Mouse (Mus musculus): ENCODE measurements at regions not wholly inside any gene's neighbourhood (a gene's known extent, or its start where the extent isn't known, plus 50 kb on each side); places are given as distances from the start of the nearest gene placed in this dataset.

DNA sequence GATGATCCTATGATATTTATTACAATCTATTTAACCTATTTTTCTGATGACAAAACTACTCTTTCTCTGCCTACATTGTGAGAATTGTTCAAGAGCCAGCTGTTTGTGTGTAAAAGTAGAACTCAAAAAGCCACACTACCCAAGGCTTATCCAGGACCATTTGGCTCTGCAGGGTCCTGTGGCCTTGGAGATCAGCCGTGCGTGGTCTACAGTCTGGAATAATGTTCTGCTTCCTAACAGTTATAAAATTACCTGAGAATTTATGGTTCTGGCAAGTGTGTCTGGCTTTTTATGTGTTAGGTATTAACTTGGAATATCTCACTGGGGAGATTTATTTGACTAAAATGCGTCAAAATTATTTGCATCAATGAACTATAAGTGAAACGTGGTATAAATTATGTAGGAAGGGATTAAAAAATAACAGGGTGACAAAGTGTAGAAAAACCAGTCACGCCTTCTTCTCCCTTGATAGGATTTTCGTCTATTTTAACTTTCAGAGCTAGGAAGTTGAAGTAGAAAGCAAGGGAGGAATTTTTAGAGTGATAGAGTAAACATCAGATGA, 1789.0 kb upstream of the Gm7489 start:
- no peak for DNase-seq (ENCODE audit: low spot score)

DNA sequence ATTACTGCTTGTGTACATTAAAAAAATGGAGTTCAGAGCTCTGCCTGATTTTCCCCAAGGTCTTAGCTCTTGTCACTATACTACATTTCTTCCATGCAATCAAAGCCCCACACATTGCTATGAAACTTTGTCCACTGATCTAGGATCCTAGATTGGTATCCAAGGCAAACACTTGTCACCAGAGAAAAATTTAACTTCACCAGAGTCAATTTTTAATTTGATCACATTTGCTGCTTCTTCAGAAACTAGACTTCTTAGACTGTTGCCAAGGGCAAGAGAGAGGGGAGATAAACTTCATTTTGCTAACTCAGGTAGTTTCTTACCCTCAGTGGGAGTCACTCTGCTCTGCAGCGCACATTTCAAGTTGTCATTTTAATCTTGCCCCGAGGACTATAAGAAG, 1775.9 kb upstream of the Gm7489 start:
- no peak for DNase-seq (ENCODE audit: low spot score)

DNA sequence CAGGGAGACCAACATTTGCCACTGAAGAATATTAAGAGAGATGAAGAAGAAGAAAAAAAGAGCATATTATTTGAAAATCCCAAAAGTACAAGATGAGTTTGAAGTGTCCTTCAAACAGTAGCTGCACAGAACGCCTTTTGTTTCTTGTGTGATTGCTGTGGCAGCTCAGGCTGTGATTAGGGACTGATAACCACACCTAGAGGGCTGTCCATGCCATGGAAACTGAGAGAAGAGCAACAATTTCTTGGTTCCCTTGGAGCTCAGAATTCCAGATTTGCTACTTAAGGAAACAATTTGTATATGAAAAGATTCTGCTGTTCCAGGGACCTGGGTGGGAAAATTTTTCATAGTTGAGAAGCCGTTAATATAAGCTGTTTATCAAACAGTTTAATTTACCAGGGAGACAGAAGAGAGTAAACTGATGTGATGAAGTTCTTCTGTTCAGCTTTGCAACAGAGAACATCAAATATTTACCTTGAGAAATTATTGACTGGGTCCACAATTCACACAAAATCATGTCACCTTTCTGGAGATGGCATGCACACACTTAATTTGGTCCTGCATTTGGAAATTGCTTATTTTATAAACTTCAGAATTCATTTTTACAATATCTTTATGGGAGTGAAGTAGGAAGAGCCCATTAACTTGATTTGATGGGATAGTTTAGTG, 1770.2 kb upstream of the Gm7489 start:
- DNase-seq (ENCODE audit: low spot score) = no peak

DNA sequence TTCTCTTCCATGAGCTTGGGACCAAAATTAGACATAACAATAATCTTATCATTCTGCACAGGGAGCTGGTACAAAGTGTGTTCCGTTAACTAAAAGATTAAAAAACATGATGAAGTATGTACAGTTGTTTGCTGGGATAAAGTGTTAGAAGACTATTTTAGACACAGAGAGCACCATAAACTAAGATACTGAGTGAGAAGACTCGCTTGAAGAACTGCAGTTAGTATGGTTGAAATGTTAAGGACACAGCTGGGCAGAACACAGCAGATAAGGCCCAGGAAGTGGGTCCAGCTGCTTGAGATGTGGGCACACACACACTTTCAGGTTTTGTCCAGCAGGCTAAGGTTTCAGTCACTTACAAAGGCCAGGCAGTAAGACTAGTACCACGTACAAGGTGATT, 1748.0 kb upstream of the Gm7489 start:
- DNase-seq (ENCODE audit: low spot score) = no peak

DNA sequence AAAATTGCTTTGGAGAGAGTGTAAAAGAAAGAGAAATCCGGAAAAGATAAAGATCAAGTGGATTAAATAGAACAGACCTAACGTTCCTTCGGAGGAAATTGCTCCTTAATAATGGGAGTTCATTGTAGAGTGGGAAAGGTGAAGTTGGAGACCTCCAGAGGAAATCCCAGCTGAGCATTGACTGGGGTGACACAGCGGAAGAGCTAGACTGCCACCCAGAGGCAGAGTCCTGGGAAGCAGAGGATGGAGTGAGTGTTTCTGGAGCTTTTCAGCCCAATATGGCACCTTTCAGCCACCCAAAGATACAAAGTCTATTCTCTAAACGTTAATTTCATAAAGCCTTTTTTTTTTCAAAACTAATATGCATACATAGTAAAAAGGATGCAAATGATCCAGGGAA, 1731.3 kb upstream of the Gm7489 start:
- DNase-seq (ENCODE audit: low spot score) = no peak

DNA sequence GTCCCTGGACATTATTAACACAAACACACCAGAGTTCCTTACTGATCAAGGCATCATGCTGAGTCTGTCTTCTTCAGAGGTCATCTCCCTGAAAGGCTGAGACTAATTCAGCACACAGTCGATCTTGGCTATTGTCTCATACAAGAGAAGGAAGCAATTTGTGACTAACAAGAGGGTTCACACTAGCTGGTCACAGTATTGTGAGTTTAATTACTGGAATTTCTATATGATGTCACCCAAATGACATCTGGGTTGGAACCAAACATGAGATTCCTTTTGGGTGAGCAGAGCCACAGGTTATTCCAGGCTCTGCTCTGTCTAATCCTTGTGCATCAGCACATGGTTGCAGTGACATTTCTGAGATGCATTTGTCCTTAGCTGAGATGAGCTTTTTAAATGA, 1728.9 kb upstream of the Gm7489 start:
- no peak for DNase-seq (ENCODE audit: low spot score)

DNA sequence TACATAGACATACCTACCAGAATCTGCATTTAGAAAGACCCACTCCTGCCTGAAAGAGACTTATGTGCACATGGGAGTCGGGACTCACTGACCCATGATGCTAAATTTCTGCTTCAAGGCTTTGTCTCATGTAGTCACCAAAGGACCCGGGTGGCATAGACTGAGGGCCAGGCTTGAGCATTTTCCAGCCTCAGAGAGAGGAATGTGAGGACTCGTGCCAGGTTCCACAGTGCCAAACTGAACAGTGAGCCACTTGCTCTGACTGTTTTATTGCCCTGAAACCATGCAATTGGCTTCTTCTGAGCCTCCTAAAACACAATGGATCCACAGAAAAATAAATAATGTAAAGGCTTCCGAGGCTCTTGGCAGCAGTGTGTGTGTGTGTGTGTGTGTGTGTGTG, 1727.9 kb upstream of the Gm7489 start:
- DNase-seq (ENCODE audit: low spot score) = no peak

DNA sequence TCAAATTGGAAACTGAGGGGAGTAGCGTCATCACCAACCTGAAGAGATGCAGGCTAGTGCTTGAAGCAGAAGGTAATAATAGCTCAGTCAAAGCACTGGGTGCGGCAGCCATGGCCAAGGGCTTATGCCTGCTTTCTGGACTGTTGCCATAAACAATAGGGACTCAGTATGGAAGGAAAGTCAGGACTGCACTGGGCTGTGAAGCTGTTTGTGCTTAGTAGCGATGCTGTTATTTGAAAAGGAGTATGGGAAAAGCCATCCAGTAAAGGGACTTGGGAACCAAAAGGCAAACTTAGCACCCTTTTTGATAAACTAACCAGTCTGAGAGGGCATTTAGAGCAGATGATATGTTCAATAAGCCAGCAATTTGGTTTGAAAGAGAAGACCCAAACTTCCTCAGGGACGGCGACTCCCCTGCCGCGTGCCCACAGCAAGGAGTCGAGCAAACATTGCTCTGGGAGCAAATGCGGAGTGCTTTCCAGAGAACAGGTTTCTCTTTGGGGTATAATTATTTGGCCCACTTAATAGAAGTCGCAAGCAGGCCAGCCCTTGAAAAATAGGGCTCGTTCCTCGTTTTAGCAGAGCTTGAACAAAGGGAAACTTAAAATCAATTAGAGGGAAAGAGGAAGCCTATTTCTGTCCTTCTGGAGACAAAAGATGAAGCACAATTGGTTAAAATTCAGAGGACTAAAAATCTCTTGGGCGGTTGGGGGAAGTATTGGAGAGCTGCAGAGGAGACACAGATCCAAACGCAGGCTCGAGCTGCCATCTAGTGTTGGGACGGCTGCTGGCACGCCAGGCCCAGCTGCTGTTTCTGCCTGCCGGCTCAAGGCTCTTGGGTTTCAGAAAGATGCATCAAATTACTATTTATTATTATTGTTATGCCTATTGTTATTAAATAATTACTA, 1724.3 kb upstream of the Gm7489 start:
- peak; percentile 30 for DNase-seq (ENCODE audit: low spot score)

DNA sequence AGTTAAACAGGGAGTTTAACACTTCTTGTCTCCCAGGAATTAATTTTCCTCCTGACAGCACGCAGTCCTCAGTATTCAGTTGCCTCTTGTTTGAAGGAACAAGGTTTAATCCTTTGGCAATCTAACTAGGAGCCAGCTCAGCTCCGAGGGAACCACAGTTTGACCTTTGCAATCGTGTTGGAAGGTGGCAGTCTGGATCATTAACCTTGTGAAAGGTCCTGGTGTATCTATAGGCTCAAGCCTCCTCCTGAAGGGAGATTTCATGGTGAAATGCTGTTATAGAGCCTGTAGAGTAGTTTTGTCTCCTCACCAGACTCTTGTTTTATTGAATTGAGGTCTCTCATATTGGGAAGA, 1723.6 kb upstream of the Gm7489 start:
- no peak for DNase-seq (ENCODE audit: low spot score)

DNA sequence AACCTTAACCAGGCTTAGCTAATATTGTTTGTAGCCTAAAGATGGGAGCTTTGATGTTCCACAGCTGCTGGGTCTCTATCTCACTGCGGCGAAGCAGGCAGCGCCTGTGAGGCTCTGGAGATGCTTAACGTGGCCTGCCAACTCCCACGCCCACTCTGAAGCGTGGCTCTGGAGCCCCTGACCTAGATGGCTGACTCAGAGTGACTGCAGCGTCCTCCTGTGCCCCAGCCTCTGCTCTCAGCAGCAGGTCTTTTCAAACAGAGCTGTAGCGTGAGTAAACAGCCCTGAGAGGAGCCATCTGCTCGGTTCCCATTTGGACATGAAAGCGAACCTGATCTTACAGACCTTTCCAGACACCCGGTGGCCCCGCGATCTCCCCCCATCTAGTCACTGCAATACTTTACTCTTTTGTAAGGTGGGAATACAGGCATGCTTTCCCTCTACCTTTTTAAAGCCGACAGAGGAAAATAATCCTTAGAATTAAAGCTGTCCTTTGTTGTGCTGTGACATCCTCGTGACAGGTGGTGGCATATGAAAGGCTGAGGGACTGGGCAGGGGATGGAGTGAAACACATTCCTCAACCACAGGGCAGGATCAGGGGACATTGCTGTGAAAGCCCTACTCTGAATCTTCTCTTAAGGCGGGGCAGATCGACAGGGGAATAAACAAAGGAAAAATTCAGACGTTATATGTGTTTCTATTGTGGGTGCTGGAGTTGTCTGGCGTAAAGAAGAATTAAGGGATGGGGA, 1723.0 kb upstream of the Gm7489 start:
- no peak for DNase-seq (ENCODE audit: low spot score)

DNA sequence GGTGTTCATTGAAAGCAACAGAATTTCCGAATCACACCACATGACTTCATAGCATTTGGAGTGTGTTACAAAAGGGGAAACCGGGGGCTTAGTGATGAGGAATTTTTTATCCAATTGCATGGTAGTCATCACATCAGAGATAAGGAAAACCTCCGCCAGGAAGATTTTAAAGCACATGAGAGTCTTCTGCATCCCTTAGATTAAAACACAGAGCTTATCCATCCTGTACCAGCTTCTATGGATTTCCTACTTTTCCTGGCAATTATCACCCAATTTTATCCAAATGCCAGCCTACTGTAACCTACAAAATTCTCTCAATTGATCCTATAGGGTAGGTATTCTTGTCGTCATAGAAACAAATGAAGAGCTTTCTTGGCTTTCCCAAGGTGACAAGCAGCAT, 1718.6 kb upstream of the Gm7489 start:
- DNase-seq (ENCODE audit: low spot score) = no peak

DNA sequence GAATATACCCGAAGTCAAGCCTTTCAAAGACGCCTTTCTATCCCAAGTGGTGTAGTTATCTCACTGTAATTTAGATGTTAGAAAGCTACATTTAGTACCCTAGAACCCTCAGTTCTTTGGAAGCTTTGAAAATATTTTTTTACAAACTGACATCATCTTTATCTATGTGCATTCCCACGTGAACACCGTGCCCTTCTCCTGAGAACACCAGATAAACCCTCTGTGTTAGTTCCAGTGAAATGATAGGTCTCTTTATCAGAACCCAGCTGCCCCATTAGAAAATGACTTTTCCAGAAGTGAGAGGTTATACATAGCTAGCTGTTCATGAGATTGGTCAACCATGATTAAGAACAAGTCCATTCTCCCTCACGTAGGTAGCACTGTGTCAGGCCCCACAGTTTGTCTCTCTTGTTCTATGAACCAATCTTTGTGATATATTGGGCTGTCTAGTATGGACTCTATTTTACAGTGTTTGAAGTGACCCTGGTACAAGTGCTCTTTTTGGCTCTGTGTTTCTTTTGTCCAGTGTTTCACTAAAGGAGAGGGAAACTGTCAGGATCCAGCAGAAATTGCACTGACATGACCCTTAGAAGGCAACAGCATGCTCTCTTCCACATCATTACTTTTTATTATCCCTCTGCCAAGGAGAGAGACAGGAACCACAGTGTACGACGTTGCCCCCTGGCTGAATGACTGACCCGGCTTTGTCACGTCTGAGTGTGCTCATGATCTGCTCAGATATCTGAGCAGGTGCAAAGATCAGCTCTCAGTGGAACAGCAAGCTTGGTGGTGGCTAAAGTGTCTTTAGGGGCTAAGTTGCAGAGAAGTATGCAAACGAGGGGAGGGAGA, 1717.9 kb upstream of the Gm7489 start:
- no peak for DNase-seq (ENCODE audit: low spot score)

DNA sequence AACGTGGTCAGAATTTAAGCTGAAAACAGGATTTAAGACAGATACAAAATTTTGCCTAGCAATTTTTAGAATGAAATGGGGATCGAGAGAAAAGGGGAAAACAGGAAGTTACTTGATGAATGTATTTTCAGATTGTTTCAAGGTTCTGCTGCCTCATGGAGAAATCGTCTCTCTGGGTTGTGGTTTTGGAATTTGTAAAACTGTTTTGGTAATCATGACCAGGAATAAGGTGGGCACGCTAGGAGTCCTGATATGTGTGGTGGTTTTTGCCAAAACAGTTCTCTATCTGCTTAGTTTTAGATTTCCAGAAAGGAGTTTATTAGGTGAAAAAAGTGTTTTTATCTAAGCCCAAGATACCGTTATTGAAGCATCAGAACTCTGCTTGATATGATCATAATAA, 1716.9 kb upstream of the Gm7489 start:
- no peak for DNase-seq (ENCODE audit: low spot score)

DNA sequence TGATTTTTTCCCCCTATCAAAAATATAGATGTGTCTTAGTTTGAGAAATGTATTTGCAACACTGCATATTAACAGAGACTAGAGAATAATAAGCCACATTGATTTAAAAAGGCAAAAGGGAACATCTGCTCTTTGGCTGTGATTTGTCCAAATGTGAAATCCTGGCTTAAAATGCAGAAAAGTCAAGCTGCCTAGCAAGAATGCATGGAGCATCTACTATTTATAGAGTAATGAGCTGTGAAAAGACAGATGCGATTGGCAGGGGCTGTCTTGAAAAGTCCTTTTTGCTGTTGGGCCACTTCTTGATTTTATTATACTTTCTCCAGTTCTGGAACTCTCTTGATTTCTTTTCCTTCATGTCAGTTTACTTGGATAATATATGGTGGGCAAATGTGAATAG, 1707.8 kb upstream of the Gm7489 start:
- no peak for DNase-seq (ENCODE audit: low spot score)

DNA sequence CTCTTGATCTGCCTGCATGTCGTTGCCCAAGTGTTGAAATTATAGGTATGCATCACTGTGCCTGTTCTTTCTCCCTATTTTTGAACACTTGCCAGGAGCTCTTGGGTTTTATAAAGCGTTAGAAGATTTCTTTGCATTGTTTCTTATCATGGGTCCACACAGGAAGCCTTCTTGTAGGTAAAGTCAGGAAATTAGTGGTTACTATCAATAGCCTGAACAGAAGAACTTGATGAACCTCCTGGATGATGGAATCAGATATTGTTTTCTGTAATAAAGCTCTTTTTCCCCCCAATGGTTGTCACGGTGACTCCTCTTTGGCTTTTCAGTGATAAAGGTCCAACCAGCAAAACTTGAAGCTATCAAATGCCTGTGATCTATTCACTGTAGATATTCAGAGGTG, 1706.0 kb upstream of the Gm7489 start:
- no peak for DNase-seq (ENCODE audit: low spot score)

DNA sequence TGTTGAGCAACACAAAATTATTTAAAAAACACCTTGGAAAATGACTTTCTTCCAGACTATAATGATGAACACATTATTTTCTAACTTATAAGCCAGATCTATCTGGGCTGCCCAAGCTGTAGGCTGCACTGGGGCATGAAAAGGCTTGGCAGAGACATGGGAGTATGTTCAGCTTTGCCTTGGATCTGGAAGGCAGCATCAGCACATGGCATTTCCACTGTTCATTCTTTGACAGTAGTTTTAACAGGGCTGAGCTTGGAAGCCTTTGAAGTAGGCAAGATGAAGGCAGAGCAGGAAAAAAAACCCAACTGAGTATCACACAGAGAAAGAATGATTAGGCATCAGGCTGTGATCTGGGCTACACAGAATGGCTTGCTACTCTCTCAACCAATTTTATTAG, 1705.3 kb upstream of the Gm7489 start:
- no peak for DNase-seq (ENCODE audit: low spot score)

DNA sequence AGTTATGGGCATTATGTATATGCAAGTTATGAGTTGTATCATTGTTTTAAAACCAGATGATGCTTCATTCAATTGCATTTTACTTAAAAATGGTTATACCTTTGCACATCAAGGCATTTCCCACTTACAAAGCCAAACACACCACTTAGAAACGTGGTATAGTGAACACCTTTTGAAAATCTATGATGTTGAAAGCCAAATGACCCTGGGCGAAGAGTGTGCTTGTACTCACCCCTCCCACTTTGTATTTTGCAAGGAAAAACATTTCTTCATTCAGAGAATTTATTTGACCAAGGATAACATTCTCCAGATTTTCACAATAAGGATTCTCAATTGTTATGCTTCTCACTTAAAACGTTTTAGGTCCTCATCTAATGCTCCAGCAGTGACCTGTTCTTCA, 1693.5 kb upstream of the Gm7489 start:
- no peak for DNase-seq (ENCODE audit: low spot score)

DNA sequence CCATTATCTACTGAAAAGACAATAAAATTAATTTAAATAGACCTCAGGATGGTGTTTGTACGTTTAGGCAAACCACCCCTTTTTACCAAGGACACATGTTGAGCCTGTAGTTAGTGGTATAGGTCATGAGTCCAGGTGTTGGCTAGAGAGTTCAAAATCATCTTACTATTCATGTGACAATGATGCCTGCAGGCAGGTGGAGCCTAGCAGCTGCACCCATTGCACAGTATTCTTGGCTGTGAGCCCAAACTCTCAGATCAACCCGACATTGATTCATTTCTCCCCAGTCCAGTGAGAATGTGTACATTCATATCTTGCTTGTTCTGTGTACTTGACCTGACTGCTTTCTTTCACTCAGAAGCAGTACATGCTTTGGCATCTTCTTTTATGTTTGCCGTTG, 1677.4 kb upstream of the Gm7489 start:
- DNase-seq (ENCODE audit: low spot score) = no peak

DNA sequence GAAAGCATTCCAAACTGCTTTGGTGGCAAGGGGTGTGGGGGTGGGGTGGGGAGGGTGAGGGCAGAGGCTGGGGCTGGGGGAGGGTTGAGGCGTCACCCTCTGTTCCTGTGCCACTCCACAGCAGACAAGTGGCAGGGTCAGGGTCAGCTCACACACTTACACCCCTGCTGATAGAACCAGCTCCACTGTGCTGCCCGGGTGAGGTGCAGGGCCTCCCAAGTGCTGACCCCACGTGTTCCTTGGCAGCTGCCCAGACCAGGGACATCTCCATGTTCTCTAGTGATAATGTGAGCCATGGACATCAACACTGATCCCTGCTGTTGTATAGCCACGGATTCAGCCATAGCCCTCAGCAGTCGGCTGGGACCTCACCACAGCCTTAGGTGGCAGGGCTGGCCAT, 1652.3 kb upstream of the Gm7489 start:
- no peak for DNase-seq (ENCODE audit: low spot score)

DNA sequence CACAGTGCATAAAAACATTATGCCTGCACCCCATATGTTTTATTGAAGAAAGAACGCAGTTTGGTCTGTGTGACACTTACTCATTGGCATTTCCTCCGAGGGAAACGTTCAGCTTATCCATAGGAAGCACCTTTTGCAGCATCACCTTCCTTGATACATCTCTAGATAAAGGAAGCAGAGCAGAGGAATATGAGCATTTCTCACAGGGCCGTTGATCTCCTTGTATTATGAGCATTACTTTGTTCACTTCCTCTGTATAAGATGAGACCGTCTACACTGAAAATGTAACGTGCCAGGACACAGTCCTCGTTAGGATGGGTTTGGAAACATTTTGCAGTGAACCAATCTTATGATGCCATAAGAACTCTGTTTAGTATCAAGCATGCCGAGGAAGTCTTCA, 1648.5 kb upstream of the Gm7489 start:
- no peak for DNase-seq (ENCODE audit: low spot score)

DNA sequence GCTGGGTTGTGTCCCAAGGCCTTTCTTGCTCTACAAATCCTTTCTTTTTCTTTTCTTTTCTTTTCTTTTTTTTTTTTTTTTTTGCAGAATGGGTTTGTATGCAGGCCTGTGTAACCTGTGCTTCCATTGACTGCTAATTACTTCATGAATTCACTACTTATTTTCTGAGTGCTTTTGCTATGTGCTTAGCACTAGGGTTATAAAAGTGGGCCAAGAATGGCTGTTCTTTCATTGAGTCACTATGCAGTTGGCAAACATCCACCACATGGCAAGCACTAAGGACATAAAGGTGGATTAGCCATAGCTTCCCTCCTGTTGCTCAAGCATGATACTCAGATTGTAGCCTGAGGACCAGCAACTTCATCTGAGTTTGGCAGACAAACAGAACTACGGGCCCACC, 1641.8 kb upstream of the Gm7489 start:
- DNase-seq (ENCODE audit: low spot score) = no peak

Data from ovary, adult 18-20 months (tissue).